ENCODE assay signal across 25 mouse cellular contexts in genomic region chr6:103534027-103534426, GRCm38 (mm10). TPM values are rescaled to one million over a fixed set of nuclear protein-coding genes. Genes with fewer than 3 reads are reported as not detected.
DNase-seq lines count a peak whose midpoint lies in the region; ATAC-seq lines count a peak whose summit lies in the region.
"Had no signal": no experiment of that assay in that cellular context is flagged by ENCODE, and none has a peak within 500 bp of the region (broad histone marks: within the 10 kb centered on the region; RNA-seq: fewer than 3 reads in every experiment).

No protein-coding gene starts in this region.

- no peaks in the 10 kb centered on the region for H3K27me3 ChIP-seq in midbrain, embryonic 11.5 days (ENCODE audit: control insufficient read depth, insufficient read depth, low read length)
- no peaks in the 10 kb centered on the region for H3K27me3 ChIP-seq in midbrain, embryonic 15.5 days (replicated peaks)
- H3K27me3 ChIP-seq: CH12.LX had no signal

- no peaks in the 10 kb centered on the region for H3K36me3 ChIP-seq in midbrain, embryonic 11.5 days (ENCODE audit: control insufficient read depth, insufficient read depth, low read length)
- H3K36me3 ChIP-seq in midbrain, embryonic 15.5 days (replicated peaks) = no peaks in the 10 kb centered on the region
- H3K36me3 ChIP-seq: G1E had no signal

- H3K27ac ChIP-seq in midbrain, embryonic 11.5 days (ENCODE audit: low read depth, low read length) = no peak overlapping the region
- H3K27ac ChIP-seq in midbrain, embryonic 15.5 days = no peak overlapping the region

- H3K9ac ChIP-seq in midbrain, embryonic 11.5 days (ENCODE audit: low read length) = no peak overlapping the region
- H3K9ac ChIP-seq in midbrain, embryonic 15.5 days = no peak overlapping the region

- ATAC-seq in midbrain, embryonic 11.5 days (ENCODE audit: low FRiP score) = no peak
- ATAC-seq in midbrain, embryonic 15.5 days (replicated peaks) = no peak
- ATAC-seq in granulocyte monocyte progenitor cell, adult 5-6 weeks (replicated peaks; ENCODE audit: poor library complexity, severe bottlenecking) = peak; percentile 53
- ATAC-seq in megakaryocyte progenitor cell, adult 5-6 weeks (replicated peaks; ENCODE audit: poor library complexity) = peak; percentile 64
- ATAC-seq: activated CD4-positive, CD25-positive, alpha-beta regulatory T cell, adult 4 months; CD4-positive, CD25-positive, alpha-beta regulatory T cell, adult 4 months; Patski had no signal

- 81% methylated on average over 2 of the region's 2 CpGs for WGBS in midbrain, embryonic 11.5 days
- 89% methylated on average over 2 of the region's 2 CpGs for WGBS in midbrain, embryonic 15.5 days

- H3K4me3 ChIP-seq in midbrain, embryonic 11.5 days (ENCODE audit: low read depth, low read length) = no peak overlapping the region
- H3K4me3 ChIP-seq in midbrain, embryonic 15.5 days = no peak overlapping the region

- no peaks in the 10 kb centered on the region for H3K9me3 ChIP-seq in midbrain, embryonic 11.5 days (ENCODE audit: control insufficient read depth, low read length)
- no peaks in the 10 kb centered on the region for H3K9me3 ChIP-seq in midbrain, embryonic 15.5 days
- H3K9me3 ChIP-seq: G1E had no signal

- no peaks in the 10 kb centered on the region for H3K4me1 ChIP-seq in midbrain, embryonic 11.5 days (ENCODE audit: control insufficient read depth, insufficient read depth, low read length)
- no peaks in the 10 kb centered on the region for H3K4me1 ChIP-seq in midbrain, embryonic 15.5 days

- peak; percentile 31 for DNase-seq in midbrain, embryonic 11.5 days (ENCODE audit: low spot score, missing footprints)
- DNase-seq in 416B (ENCODE audit: low read depth) = peak; percentile 19
- no peak for DNase-seq in gastrocnemius, postnatal 36 days
- DNase-seq in ovary, postnatal 10 days (ENCODE audit: low spot score) = no peak
- DNase-seq in kidney, adult 11 months = no peak
- DNase-seq: adrenal gland, adult 2 months; adrenal gland, adult 8-10 months; adrenal gland, postnatal 10 days; adrenal gland, postnatal 14 days; adrenal gland, postnatal 25 days; adrenal gland, postnatal 36 days; B cell, adult 2 months; cerebellum, adult 11 months; cerebellum, adult 11-12 months; cerebellum, adult 18-20 months had no signal

- intact Hi-C loops in gastrocnemius, postnatal 36 days (cut with DNase I) = no loop called here

- H3K4me2 ChIP-seq in midbrain, embryonic 11.5 days = no peak overlapping the region
- H3K4me2 ChIP-seq in midbrain, embryonic 15.5 days = no peak overlapping the region

RNA-seq across cellular contexts. Expression of gene Chl1, which starts 23.6 kb away (rescaled TPM):
- polyA plus RNA-seq in midbrain, embryonic 11.5 days (2014; fragmentation: Nextera tagmentation; extraction: Ambion mirVana) = 7.1 and 8.3 TPM in 2 replicates
- 141 and 166 TPM in 2 replicates for polyA plus RNA-seq in midbrain, embryonic 15.5 days (2015; fragmentation: Nextera tagmentation; extraction: Ambion mirVana)
- not detected in 2 replicates for total RNA-seq in granulocyte monocyte progenitor cell, adult 5-6 weeks (2014; fragmentation: Nextera tagmentation)
- total RNA-seq in granulocyte monocyte progenitor cell, adult 5-6 weeks (2017) = not detected in 2 replicates
- total RNA-seq in megakaryocyte progenitor cell, adult 5-6 weeks (2015) = 0.17 TPM in 1 of 2 replicates, not detected in the other
- not detected in 2 replicates for total RNA-seq in megakaryocyte progenitor cell, adult 5-6 weeks (2017)
- under 1 TPM; 0.30 to 0.51 TPM for total RNA-seq in gastrocnemius, postnatal 36 days (2021)
- total RNA-seq: CH12.LX, MEL had no signal
- polyA plus RNA-seq: activated CD4-positive, CD25-positive, alpha-beta regulatory T cell, adult 4 months; C2C12; G1E; Patski had no signal

Comparison
In these comparisons a context has a peak if more than half of its experiments do, and no peak if none do; other contexts are left out.
1. ATAC-seq: peak in granulocyte monocyte progenitor cell, adult 5-6 weeks (single experiment) and megakaryocyte progenitor cell, adult 5-6 weeks (single experiment); none in midbrain, embryonic 11.5 days (single experiment) and midbrain, embryonic 15.5 days (single experiment).
2. DNase-seq: peak in midbrain, embryonic 11.5 days (single experiment) and 416B (single experiment); none in gastrocnemius, postnatal 36 days (0 of 2), ovary, postnatal 10 days (single experiment) and kidney, adult 11 months (single experiment).